Mouse (Mus musculus) CH12F3 (cell line): ENCODE results near the gene Htra1.

Experiments used
- in situ Hi-C: fragments of 300-500 bp; cut with MboI; formaldehyde crosslinking; loops from 2 replicates; pipeline ENCODE4 v1.14.3; 2020; ENCODE audit warnings: low sequenced_read_pairs

The Htra1 gene

DNA sequence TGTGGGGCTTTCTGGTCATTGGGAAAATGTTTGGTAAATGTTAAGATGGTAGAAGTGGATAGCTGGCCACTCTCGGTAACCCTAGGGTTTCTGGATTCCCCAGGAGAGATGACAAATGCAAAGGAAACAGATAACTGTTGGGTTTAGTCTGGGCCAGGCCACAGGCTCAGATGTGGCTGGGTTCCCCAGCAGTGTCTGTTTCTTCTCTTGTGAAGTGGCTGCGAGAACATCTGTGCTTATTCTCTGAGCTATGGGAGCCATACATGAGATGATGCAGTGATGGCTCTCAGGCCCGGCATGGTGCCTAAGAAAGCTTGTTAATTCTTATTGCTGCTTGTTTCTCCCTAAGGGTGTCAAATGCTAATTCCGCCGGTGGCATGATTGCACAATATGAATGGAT lies 68.2 kb downstream of the Htra1 start:
- in situ Hi-C loops, result no loop called here

DNA sequence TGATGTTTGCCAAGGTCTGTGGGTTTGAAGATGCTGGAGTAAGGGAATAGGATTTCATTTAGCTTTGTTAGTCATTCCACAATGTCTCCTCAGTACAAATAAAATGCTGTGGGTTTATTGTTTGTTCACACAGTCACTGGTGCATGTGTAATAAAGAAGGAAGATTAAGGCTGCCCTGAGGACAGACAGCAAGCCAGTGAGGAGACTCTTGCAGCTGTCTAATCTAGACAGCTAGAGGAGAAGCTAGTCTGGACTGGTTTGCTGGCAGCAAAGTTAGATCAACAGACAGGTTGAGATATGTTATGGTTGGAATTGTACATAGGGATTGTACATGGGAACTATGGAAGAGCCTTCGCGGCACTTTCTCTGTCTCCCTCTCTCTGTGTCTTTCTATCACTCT lies 71.3 kb downstream of the Htra1 start:
- in situ Hi-C loops, result no loop called here

DNA sequence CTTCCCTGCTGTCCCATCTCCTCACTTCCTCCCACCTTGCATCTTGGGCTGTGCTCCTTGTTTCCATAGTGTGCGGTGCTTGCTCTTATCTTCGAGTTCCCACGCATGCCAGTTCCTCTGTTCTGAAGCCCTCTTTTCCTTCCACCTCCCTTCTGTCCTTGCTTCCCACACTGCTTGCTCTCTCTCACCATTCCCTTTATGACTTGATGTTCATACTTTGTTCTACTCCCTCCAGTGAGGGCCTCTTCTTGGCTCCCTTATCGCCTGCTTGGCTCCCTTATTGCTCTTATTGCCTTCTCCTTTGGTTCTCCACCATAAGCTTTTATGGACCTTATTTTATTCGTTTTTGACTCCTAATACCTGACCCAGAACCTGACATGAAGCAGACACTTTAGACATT lies 73.3 kb downstream of the Htra1 start:
- in situ Hi-C loops, result no loop called here

DNA sequence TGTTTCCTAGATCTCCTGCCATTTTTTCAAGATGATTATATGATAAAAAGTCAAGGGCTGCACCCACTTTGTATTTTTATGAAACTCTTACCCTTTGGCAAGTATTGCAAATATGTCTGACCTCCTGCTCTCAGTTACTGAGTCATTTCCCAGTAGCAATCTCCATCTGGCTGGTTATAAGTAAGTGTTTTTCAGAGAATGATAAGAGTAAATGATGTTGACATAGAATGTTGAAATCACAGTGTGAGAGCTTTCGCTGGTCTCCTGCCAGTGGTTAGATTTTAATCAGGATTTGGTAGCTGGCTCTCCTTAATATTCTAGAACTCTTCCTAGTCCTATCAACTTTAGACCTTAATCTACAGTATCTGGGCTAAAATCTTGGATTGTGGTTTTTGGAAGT lies 76.0 kb downstream of the Htra1 start:
- in situ Hi-C loops, result no loop called here

DNA sequence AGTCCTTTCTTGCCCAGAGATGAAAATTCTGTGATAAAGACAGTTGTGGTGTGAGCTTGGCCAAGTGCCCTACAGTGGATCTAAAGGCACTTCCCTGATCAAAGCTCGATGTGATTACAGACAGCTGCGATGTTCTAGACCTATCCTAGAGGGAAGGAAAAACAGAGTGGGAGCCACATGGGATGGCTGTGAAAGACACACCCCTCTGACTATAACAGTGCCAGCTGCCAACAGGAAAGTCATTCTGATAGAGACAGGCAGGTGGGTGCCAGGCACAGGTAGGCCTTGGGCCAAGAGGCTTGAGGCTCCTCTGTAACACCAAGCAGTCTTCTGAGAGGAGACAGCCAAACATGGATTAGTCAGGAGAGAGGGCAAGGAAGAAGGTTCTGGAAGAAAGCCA lies 83.3 kb downstream of the Htra1 start:
- in situ Hi-C loops, result no loop called here

DNA sequence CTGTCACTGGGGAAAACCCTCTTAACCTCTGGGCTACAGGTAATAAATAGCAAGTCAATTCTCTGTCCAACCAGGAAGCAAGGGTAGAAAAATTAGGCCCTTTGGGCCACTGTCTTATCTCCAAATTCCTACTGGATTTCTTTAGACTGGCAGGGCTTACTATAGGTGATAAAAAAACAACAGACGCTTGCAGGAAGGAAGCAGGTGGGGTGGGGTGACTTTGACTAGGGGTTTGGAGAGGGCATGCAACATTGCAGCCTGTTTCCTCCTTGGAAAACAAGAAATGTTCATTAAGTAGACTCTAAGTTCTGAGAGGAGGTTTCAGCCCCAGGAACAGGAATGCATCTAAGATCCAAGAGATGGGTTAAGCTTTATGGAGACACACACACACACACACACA lies 88.9 kb downstream of the Htra1 start:
- in situ Hi-C loops, result no loop called here

DNA sequence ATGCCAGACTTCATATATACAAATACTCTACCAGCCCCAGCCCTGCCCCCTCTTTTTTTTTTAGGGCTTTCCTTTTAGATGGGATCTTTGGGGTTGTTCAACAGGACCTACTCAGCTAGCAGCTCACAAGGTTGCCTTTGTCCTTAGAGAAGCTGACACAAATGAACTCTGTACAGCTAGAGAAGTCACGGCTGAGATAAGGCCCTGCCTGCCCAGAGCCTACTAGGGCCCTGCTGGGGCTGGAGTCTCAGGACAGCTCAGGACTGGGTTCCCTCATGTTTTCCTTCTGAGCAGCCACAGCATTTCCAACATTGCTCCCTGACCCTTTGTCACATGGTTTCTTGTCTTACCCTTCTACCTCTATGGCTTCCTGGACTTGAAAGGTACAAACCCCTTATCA lies 91.6 kb downstream of the Htra1 start:
- in situ Hi-C loops, result no loop called here

DNA sequence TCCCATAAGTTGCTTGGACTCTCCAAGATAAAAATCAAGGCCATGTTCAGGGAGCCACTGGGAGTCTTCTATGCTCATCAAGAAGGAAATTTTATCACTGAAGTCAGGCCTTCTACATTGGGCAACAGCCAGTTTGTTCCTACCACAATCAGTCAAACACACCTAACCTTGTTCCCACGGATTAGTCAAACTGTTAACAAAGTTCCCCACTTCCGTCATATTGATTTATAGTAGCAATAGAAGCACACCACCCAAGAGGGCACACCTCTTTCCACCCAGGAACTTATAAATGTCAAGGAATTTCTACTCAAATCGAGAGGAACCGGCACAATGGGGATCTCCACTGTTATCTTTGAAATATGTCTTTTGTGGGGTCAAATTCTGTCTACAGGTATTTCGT lies 95.8 kb downstream of the Htra1 start, which contains the start of gene Dmbt1:
Gene Dmbt1 (plus strand): TSS at position 299 of the 400 bp plus-strand sequence.
- in situ Hi-C loops, result no loop called here
